Mouse (Mus musculus) forebrain, embryonic 16.5 days (tissue): Measurements from ENCODE around the gene Nyap1. TPM values are rescaled to one million over a fixed set of nuclear protein-coding genes. Genes with fewer than 3 reads are reported as not detected.
A peak's percentile ranks its signal among the peaks of the same experiment; 100 is the strongest.

Source experiments
- ATAC-seq: fragments of 200-750 bp; cut with Nextera tagmentation; 2 replicates; pipeline ENCODE4 v1.8.0; 2017; ENCODE audit warnings: mild to moderate bottlenecking, moderate library complexity
- H3K27ac ChIP-seq: fragments of 300-500 bp; sonication (generic); 2 replicates; pipeline ENCODE4 v1.5.1; 2014; ENCODE audit warnings: low read length, control low read depth
- H3K27me3 ChIP-seq: fragments of 300-500 bp; sonication (generic); replicated peaks from 2 replicates; pipeline ENCODE4 v1.6.1; 2014; ENCODE audit warnings: low read length; ENCODE audit not compliant: control insufficient read depth, insufficient read depth
- H3K36me3 ChIP-seq: fragments of 300-500 bp; sonication (generic); 2 replicates; pipeline ENCODE4 v1.6.1; 2014; ENCODE audit not compliant: control insufficient read depth, insufficient read depth
- H3K4me1 ChIP-seq: fragments of 300-500 bp; sonication (generic); replicated peaks from 2 replicates; pipeline ENCODE4 v1.6.1; 2014; ENCODE audit warnings: low read length; ENCODE audit not compliant: control insufficient read depth, insufficient read depth
- H3K4me2 ChIP-seq: fragments of 300-500 bp; sonication (generic); 2 replicates; pipeline ENCODE4 v1.6.1; 2014; ENCODE audit warnings: mild to moderate bottlenecking, low read length, control low read depth
- H3K4me3 ChIP-seq: fragments of 300-500 bp; sonication (generic); replicated peaks from 2 replicates; pipeline ENCODE4 v1.5.1; 2014; ENCODE audit warnings: mild to moderate bottlenecking, low read length, control low read depth
- H3K9ac ChIP-seq: fragments of 300-500 bp; sonication (generic); replicated peaks from 2 replicates; pipeline ENCODE4 v1.6.1; 2014; ENCODE audit warnings: low read depth, low read length, control low read depth
- H3K9me3 ChIP-seq: fragments of 300-500 bp; sonication (generic); 2 replicates; pipeline ENCODE4 v1.6.1; 2016; ENCODE audit warnings: low read length; ENCODE audit not compliant: control insufficient read depth
- WGBS: fragments of 180-500 bp; shearing (Covaris S2); extraction: QIAGEN DNeasy Blood & Tissue Kit; methylation state at CpG from one replicate; pipeline ENCODE4 v1.1.7; 2014; 5-methylcytosine and 5-hydroxymethylcytosine counted together
- polyA plus RNA-seq: library from polyadenylated mRNA; unstranded; fragments of >200 nt; fragmentation: Nextera tagmentation; extraction: Ambion mirVana; gene quantifications from 2 replicates; pipeline ENCODE4 v1.2.1, GENCODE M21; 2015

Nyap1 gene
- polyA plus RNA-seq: 52.3 and 59.8 TPM in 2 replicates

- under 1% methylated on average over 56 of the region's 71 CpGs for WGBS
- no peaks in the 10 kb centered on the region for H3K9me3 ChIP-seq
- H3K4me3 ChIP-seq: peak within 1 kb of the TSS; percentile 67
- H3K4me1 ChIP-seq: peaks cover 48% of the 10 kb centered on the region
- peak within 1 kb of the TSS; percentile 90 for H3K27ac ChIP-seq
- no peaks in the 10 kb centered on the region for H3K27me3 ChIP-seq
- H3K9ac ChIP-seq: peak within 1 kb of the TSS; percentile 79
- H3K4me2 ChIP-seq: peak within 1 kb of the TSS; percentile 84
- no peaks in the 10 kb centered on the region; the same call in 1 of the 2 replicates for H3K36me3 ChIP-seq
- peak; percentile 90 for ATAC-seq
Measured at GRCm38 (mm10) chr5:137741023-137741931, at the start of gene Nyap1. Nyap1 (minus strand) TSS chr5:137741607.

DNA sequence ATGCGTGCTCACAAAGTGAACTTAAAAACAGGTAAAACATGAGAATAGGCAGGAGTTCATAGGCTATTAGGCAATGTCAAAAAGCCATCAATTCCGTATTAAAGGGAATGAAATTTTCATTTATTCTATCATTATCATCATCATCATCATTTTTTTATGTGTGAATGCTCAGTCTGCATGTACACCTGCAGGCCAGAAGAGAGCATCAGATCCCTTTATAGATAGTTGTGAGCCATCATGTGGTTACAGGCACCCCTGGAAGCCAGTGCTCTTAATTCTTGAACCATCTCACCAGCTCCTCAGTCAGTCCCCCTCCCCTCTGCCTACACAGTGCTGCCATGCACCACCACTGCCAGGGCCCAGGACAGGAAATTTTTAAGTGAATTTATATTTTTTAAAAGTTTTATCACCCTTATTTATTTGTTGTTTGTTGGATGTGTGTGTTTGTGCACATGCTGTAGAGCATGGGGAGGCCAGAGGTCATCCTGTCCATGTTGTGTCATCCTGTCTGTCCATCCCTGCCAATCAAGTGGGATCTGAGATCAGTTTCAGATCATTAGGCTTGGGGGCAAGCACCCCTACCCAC lies 47.6 kb upstream of the Nyap1 start:
- H3K4me2 ChIP-seq: no peak overlapping the region
- WGBS: 96% methylated on average over 2 of the region's 2 CpGs
- peaks cover 18% of the 10 kb centered on the region for H3K4me1 ChIP-seq
- H3K9ac ChIP-seq: no peak overlapping the region
- no peaks in the 10 kb centered on the region for H3K36me3 ChIP-seq
- H3K27me3 ChIP-seq: peaks cover 6% of the 10 kb centered on the region; the same call in 1 of the 2 replicates
- ATAC-seq: no peak
- H3K4me3 ChIP-seq: no peak overlapping the region
- no peaks in the 10 kb centered on the region for H3K9me3 ChIP-seq
- no peak overlapping the region for H3K27ac ChIP-seq

GRCm38 (mm10) chr5:137788171-137788570 lies 46.8 kb upstream of the Nyap1 start:
- Histone ChIP-seq H3K27me3 (peaks cover 6% of the 10 kb centered on the region; the same call in 1 of the 2 replicates), H3K9ac (no peak overlapping the region; the same call in 1 of the 2 replicates), H3K27ac (no peak overlapping the region), H3K4me3 (peak overlapping the region; percentile 60), H3K36me3 (no peaks in the 10 kb centered on the region), H3K9me3 (no peaks in the 10 kb centered on the region), H3K4me2 (peak overlapping the region; percentile 93), H3K4me1 (peaks cover 26% of the 10 kb centered on the region)
- ATAC-seq: no peak
- 77% methylated on average over 23 of the region's 24 CpGs for WGBS

DNA sequence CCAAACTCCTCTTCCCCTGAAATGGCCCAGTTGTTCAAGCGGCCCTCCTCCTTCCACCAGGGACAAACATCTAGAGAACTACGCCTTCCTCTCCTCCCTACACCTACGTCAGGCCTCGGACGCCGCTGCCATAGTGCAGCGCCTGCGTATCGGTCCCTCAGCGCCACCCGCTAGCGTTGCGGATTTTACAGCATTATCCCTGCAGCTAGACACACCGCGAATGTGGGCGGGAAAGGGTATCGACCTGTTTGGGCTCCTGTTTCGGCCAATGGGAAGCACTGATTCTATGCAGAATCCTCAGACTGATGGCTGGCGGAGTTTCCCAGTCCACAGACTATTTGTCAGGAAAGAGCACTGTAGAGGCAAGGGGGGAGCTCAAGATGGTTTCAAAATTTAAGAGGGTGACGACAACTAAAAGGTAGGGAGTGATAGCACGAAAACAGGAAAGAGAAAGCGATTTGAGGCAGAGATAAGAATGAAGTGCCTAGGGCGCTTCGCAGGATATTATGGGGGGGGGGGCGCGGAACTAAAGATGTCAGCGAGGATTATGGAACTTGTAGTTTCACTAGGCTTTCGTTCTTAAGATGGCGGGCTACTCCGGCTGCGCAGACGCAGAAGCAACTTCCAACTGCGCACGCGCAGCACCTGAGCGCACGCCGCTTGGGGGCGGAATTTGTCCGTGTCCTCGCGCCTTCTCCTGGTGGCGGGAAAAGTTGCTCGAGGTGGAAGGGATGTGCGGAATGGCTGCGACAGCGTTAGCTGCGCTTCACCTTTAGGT lies 45.9 kb upstream of the Nyap1 start, which contains the start of the genes Mepce and Zcwpw1:
TSS of gene Mepce (minus strand) at position 505 of the 778 bp plus-strand sequence.
TSS of gene Zcwpw1 (plus strand) at position 648 of the 778 bp plus-strand sequence.
- H3K27ac ChIP-seq: peak within 1 kb of the TSS; percentile 96
- H3K36me3 ChIP-seq: 0 out of 2 replicates have a peak, but pooled peaks cover 2% of the 10 kb centered on the region
- peak within 1 kb of the TSS; percentile 93 for H3K4me2 ChIP-seq
- peak; percentile 71 for ATAC-seq
- H3K27me3 ChIP-seq: peaks cover 6% of the 10 kb centered on the region; the same call in 1 of the 2 replicates
- peak within 1 kb of the TSS; percentile 81 for H3K4me3 ChIP-seq
- under 1% methylated on average over 48 of the region's 48 CpGs for WGBS
- H3K9ac ChIP-seq: peak within 1 kb of the TSS; percentile 91
- peaks cover 35% of the 10 kb centered on the region for H3K4me1 ChIP-seq
- no peaks in the 10 kb centered on the region for H3K9me3 ChIP-seq

GRCm38 (mm10) chr5:137786109-137786942 lies 44.9 kb upstream of the Nyap1 start:
- Histone ChIP-seq H3K27me3 (peaks cover 6% of the 10 kb centered on the region; the same call in 1 of the 2 replicates), H3K9ac (peak overlapping the region; percentile 91), H3K27ac (peak overlapping the region; percentile 96), H3K4me2 (peak overlapping the region; percentile 93), H3K9me3 (no peaks in the 10 kb centered on the region), H3K4me3 (peak overlapping the region; percentile 81), H3K4me1 (peaks cover 36% of the 10 kb centered on the region), H3K36me3 (peaks cover 10% of the 10 kb centered on the region)
- ATAC-seq: peak; percentile 85
- WGBS: under 1% methylated on average over 76 of the region's 79 CpGs

DNA sequence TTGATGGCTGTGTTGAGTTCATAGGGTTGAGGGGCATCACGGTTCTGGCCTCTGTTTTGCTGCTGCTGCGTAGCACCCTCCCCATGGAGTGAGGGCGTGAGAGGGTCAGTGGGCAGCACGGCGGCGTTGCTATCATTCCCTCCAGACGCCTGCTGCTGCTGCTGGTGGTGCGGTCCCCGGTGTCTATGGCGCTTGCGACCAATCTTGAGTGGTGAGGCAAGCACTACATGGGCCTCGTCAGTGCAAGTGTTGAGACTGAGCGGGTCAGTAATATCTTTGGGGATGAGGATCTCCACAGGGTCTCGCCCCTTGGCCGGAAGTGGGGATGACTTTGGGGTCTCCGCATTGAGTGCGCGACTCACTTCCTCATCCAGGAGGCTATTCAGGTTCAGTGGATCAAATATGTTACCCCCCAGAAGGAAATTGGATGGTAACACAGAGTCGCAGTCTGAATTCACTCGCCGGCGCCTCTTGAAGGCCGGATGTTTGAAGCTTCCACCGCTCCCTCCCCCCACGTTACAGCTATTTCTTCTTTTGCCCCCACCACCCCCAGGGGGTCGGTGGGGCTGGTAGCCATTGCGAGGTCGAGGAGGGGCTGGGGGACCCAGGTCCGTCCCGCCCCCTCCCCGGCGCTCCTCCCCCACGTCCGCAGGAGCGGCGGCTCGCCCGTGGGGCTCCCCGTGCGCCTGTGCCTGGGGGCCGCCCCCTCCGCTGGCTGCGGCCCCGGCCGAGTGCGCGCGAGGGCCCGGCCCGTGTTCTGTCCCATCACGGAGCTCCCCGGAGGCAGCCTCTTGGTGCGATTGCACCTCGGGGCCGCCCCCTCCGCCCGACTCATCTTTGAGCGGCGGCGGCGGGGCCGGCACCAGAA lies 44.0 kb upstream of the Nyap1 start:
- H3K4me1 ChIP-seq: peaks cover 40% of the 10 kb centered on the region
- H3K9me3 ChIP-seq: no peaks in the 10 kb centered on the region
- peak overlapping the region; percentile 81 for H3K4me3 ChIP-seq
- peaks cover 14% of the 10 kb centered on the region for H3K36me3 ChIP-seq
- peak; percentile 11 for ATAC-seq
- peak overlapping the region; percentile 89 for H3K4me2 ChIP-seq
- H3K27ac ChIP-seq: peak overlapping the region; percentile 96
- peak overlapping the region; percentile 91 for H3K9ac ChIP-seq
- peaks cover 6% of the 10 kb centered on the region; the same call in 1 of the 2 replicates for H3K27me3 ChIP-seq
- 4% methylated on average over 56 of the region's 62 CpGs for WGBS

GRCm38 (mm10) chr5:137784546-137784945 lies 43.1 kb upstream of the Nyap1 start:
- 89% methylated on average over 14 of the region's 14 CpGs for WGBS
- Histone ChIP-seq H3K9ac (peak overlapping the region; percentile 91), H3K4me1 (peaks cover 47% of the 10 kb centered on the region), H3K4me2 (peak overlapping the region; percentile 89), H3K27me3 (peaks cover 6% of the 10 kb centered on the region; the same call in 1 of the 2 replicates), H3K9me3 (no peaks in the 10 kb centered on the region), H3K27ac (no peak overlapping the region), H3K36me3 (peaks cover 14% of the 10 kb centered on the region), H3K4me3 (peak overlapping the region; percentile 81)
- ATAC-seq: no peak
